Mouse (Mus musculus): ENCODE data around the gene Bbs2.
A peak's percentile ranks its signal among the peaks of the same experiment; 100 is the strongest.

Gene Bbs2

DNA sequence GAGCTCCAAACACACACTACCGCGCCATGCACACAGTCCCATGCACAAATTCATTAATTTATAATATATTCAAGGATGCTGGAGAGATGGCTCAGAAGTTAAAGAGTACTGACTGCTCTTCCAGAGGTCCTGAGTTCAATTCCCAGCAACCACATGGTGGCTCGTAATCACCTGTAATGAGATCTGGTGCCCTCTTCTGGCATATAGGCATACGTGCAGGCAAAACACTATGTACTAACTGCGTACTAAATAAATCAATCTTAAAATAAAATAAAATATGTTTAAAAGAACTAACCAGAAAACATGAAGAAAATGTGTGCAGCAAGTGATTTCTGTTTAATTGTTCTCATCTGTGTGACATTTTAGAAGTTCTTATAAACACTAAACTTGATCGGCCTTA is 4.4 kb downstream of the Bbs2 start:
- DNase-seq = no peak

DNA sequence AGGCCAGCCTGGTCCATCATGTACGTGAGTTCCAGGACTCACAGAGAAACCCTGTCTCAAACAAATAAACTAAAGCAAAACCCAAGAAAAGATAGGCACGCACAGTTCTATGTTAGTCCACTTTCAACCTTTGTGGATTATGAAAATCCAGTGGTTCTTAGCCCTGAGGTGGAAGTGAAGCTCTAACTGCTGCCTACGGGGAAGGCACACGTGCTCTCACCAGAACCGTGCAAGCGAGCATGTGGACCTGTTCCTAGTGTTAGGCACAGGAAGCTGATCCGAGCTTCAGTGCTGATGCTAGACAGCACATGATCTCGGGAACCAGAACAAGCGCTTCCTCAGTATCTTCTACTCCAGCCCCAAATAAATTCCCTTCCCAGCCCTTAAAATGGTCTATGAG is 5.9 kb downstream of the Bbs2 start:
- DNase-seq = no peak

GRCm38 (mm10) chr8:94089715-94090114 is 9.0 kb downstream of the Bbs2 start:
- no peak for DNase-seq

GRCm38 (mm10) chr8:94087964-94088363 is 10.8 kb downstream of the Bbs2 start:
- DNase-seq = no peak

DNA sequence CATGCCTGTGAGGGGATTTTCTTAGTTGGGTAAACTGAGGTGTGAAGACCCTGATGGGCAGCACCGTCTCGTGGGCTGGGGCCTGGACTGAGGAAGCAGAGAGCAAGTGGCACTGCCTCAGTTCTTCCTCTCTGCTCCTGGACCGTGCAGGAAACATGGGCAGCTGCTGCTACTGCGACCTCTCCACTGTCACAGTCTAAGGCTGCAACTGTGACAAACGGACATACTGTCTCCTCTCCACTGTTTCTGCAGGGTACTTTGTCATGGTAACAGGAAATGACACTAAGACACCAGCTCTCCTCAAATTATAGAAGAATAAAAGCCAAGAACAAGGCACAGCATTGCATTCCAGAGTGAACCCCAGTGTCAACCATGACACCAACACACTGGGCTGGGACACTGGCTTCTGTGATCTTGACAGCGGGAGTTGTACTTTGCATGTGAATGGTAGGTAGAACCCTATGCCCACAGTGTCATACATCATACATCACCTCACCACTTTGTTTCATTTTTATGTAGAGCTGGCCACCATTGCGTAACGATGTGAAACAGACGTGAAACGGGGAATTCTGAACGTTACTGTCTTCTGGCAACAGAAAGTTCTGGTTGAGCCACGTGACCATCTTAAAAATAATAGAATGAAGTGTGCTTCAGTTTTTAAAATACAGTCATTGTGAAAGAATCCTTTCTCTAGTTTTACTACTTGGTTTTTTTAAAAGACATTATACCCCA is 22.1 kb downstream of the Bbs2 start:
- no peak for DNase-seq

DNA sequence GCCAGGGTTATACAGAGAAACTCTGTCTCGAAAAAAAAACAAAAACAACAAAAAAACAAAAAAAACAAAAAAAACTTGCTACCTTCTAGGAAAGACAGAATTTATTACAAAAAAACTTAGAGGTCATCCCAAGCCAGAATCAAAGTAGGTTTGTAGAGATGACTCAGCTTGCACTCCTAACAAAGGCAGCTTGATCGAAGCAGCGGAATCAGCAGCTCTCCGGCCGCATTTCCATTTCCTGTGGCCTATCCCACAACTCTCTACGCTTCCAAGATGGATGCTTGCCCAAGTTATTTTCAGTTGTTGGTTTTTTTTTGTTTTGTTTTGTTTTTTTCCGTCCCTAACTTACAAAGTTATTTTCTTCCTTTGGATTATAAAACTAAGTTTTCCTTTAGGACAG is 29.9 kb downstream of the Bbs2 start:
- DNase-seq = peak; percentile 7

- no peak for DNase-seq
These were observed 32.4 kb downstream of the Bbs2 start for GRCm38 (mm10) chr8:94066121-94066863.

DNA sequence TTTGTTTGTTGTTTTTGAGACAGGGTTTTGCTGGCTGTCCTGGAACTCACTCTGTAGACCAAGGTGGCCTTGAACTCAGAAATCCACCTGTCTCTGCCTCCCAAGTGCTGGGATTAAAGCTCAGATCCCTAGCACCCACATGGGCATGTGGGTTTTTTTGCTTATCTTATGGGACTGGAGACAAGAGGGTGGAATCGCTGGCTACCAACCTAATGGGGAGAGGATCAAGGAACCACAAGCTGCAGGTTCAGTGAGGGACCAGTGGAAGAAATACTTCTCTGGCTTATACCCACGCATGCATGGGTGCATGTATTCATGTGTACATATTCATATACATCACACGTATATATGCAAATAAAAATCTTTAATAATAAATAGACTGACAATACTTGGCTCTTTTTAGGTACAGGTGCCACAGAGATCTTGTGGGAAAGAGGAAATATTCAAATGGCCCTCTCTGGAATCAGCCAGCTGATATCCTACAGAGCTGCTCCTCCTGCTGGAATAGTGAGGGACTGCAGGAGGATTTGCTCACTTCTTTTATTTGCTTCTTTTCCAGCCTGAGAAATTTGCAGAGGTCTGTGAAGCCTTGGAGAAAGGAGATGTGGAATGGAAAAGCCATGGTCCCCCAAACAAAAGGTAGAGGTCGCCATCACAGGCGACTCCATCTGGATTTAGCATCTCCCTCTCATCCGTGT is 41.4 kb downstream of the Bbs2 start:
- peak; percentile 63 for DNase-seq

GRCm38 (mm10) chr8:94052696-94053095 is 46.0 kb downstream of the Bbs2 start:
- DNase-seq = no peak

DNA sequence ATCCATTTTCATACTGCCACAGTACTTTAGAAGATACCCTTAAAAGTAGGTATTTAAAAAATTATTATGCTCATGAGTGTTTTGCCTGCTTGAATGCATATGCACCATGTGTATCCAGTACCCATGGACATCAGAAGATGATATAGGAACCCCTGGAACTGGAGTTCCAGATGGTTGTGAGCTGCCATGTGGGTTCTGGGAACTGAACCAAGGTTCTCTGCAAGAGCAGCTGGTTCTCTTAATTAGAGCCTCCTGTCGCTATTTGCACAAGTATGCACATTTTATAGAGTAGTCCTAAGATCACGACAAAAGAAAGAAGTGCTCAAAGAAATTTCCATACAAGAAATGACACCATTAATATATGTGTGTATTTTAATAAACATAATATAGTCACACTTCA is 50.9 kb downstream of the Bbs2 start:
- DNase-seq = no peak

GRCm38 (mm10) chr8:94037806-94038205 is 60.9 kb downstream of the Bbs2 start:
- peak; percentile 23 for DNase-seq

DNA sequence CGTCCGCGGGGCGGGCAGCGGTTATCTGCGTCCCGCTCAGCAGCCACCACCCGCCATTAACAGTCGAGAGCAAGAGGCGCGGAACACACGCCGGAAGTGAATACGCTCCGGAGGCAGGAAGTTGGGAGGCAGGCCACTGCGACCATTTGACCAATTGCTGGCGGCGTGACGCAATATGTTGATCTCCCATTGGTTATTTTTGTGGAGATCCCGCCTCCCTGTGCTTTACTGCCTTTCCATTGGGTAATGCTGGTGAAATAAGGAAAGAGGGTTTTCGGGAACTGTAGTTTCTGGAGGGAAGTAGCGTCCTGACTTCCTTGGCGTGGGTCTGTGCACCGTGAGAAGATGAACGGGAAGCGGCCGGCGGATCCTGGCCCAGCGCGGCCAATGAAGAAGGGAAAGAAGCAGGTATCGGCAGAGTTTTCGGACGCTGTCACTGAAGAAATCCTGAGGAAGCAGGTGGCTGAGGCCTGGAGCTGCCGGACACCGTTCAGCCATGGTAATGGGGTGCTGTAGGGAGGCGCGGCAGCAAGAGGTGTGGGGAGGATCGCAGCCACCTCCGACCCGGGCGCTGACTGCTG is 61.7 kb downstream of the Bbs2 start, which contains the start of the genes Nudt21 and Ogfod1:
Gene Nudt21 (minus strand): TSS at position 88 of the 581 bp plus-strand sequence.
Gene Ogfod1 (plus strand): TSS at position 255 of the 581 bp plus-strand sequence.
- peak; percentile 99 for DNase-seq

DNA sequence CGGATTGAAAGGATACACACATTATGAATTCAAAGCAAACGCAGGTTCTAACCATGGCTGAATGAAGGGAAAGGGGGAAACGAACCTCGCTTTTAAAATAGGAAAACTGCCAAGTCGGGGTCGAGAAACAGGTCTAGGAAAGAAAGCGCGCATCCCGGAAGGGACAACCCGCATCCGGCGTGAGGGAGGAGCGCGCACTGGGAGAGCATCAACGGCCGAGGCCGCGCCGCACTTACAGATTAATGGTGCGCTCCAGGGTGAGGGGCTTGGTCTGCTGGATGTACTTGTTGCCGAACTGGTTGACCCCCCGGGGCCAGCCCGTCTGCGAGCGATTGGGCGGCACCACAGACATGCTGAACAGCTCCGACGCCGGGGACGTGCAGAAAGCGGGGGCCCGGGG is 62.2 kb downstream of the Bbs2 start:
- peak; percentile 62 for DNase-seq

- no peak for DNase-seq
These were observed 63.5 kb downstream of the Bbs2 start for GRCm38 (mm10) chr8:94035200-94035599.

DNA sequence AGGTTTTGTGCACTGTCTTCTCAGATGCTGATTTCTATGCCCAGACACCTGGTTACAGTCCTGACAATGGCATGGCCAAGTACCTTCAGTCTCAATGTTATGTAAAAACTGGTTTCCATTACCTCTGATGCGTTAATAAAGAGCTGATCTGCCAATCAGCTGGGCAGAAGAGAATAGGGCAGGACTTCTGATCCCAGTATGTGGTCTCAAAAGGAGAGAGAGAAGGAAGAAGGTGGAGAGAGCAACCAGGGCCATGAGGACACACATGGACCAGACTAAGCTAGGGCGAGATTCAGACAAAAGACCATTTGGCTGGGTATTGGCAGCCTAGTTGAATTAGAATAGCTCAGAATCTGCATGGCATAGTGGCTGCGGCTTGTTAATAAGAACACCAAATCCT is 65.1 kb downstream of the Bbs2 start:
- no peak for DNase-seq

- no peak for DNase-seq
These were observed 69.0 kb downstream of the Bbs2 start for GRCm38 (mm10) chr8:94029701-94030100.

DNA sequence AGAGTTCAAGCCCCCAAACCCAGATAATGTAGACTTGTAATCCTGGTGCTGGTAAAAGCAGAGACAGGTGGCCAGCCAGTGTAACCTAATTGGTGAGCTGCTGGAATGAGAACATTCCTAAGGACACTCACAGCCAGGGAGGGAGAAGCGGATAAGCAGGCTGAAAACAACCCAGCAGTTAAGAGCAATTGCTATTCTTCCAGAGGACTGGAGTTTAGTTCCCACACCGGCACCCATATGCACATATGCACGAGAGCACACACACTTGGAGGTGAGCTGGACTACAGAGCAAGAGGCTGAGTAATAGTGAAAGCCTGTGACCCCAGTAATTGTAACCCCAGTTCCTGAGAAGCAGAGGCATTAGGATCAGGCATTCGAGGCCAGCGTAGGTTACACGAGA is 74.8 kb downstream of the Bbs2 start:
- DNase-seq = no peak
